Mouse (Mus musculus): Measurements from ENCODE around the gene Mapkapk2.

Gene Mapkapk2

DNA sequence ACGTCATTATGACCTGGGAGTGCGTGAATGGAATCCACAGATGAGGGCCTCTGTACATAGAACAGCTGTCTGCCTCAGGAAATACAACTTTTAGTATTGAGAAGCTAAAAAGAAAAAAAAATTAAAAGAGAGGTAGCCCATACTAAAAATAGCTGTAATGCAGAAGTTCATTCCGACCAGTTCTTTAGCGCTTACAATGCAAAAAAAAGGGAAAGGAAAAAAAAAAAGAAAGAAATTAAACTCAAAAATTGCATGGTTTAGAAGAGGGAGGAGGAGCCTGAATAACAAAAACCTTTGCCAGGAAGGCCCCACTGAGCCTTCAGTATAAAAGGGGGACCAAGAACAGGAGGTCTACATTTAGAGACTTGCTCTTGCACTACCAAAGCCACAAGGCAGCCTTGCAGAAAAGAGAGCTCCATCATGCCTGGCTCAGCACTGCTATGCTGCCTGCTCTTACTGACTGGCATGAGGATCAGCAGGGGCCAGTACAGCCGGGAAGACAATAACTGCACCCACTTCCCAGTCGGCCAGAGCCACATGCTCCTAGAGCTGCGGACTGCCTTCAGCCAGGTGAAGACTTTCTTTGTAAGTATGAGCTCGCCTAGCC is 78.0 kb downstream of the Mapkapk2 start, which contains the start of gene Il10:
Gene Il10, plus strand, starts transcription at position 354 of the 607 bp plus-strand sequence.
- DNase-seq (ENCODE audit: low spot score): no peak

DNA sequence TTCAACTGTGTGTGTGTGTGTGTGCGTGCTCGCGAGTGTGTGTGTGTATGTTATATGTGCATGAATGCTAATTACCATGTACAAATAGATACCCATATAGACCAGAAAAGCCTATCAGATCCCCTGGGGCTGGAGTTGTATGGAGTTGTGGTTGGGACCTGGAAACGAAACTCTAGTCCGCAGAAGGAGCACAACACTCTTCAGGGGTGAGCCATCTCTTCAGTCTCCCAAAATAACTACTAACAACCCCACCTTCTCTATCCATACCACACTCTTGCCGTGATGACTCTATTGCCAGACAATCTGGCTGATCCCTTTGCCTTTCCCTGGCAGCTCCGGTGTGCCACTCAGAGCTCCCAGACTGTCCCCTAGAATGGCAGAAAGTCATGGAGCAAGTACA is 81.7 kb downstream of the Mapkapk2 start:
- DNase-seq (ENCODE audit: low spot score): no peak

GRCm38 (mm10) chr1:131015281-131015680 is 82.3 kb downstream of the Mapkapk2 start:
- no peak for DNase-seq (ENCODE audit: low spot score)

- no peak for DNase-seq (ENCODE audit: low spot score)
Measured at GRCm38 (mm10) chr1:131013926-131014325, 83.7 kb downstream of the Mapkapk2 start.

GRCm38 (mm10) chr1:131012494-131012893 is 85.1 kb downstream of the Mapkapk2 start:
- no peak for DNase-seq (ENCODE audit: low spot score)

DNA sequence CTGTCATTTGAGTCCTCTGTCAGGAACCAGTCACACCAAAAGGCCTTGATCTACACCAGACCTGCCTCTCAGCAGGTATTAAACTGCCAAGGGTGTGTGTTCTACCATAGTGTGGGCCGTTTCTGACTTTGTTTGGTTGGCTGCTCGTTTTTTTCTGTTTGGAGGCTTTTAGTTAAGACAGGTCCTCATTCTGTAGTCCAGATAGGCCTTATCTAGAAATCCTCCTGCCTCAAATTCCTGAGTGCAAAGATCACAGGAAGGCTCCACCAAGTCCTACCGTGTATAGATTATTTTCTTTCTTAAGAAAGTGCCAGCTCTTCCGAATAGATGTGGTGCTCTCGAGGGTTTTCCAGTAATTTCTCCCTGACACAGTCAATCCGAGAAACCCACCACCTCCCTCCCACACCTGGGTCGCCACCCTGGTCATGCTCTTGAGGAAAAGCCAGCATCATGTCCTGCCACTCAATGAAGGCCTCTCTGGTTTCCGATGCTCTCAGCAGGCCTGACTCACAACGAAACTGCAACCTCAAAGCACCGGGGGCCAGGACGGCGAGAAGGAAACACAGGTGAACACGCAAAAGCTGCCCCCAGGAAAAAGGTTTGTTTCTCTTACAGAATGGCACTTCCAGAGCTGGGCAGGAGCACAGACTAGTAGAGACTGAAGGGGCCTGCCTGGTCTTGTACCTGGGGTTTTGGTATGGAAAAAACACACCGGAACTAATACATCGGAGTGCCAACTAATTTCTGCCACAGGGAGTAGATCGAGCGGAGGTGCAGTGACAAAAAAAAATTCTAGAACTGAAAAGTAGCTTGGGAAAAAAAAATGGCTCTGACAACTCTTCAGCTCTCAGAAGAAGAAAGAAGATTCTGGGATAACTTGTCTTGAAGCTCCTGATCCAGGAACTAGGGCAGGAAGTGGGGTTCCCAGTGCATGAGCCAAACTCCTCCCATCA is 87.1 kb downstream of the Mapkapk2 start:
- DNase-seq (ENCODE audit: low spot score): no peak

DNA sequence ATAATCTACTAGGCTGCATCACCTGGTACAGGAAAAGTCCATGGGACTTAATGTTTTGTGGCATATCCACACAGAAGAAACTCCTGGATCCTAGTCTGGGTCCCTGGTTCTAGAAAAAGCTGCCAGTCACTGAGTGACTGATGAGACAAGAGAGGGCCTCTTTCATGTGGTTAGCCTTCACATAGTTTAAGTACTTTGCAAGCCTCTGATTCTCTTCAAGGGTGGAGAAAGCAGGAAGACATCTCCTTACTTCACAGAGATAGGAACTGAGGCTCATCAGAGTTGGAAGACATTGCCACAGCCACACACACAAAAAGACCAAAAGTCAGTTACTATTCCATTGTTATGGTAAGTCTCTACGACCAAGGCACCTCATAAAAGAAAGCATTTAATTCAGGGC is 91.6 kb downstream of the Mapkapk2 start:
- DNase-seq (ENCODE audit: low spot score): no peak

Measured in urinary bladder, postnatal 10 days (tissue).